Mouse (Mus musculus) stomach, embryonic 15.5 days (tissue): ENCODE measurements around the gene Dop1a. TPM values are rescaled to one million over a fixed set of nuclear protein-coding genes. Genes with fewer than 3 reads are reported as not detected.
A peak's percentile ranks its signal among the peaks of the same experiment; 100 is the strongest.

Source experiments
- ATAC-seq: fragments of 200-750 bp; cut with Nextera tagmentation; 2 replicates; pipeline ENCODE4 v1.8.0; 2017; ENCODE audit warnings: low read depth, moderate number of reproducible peaks, moderate TSS enrichment; ENCODE audit not compliant: insufficient read depth, low FRiP score
- H3K27ac ChIP-seq: fragments of 300-500 bp; sonication (generic); 2 replicates; pipeline ENCODE4 v1.5.1; 2015; ENCODE audit warnings: mild to moderate bottlenecking, inconsistent platforms
- H3K27me3 ChIP-seq: fragments of 300-500 bp; sonication (generic); replicated peaks from 2 replicates; pipeline ENCODE4 v1.6.1; 2015; ENCODE audit warnings: inconsistent platforms
- H3K36me3 ChIP-seq: fragments of 300-500 bp; sonication (generic); 2 replicates; pipeline ENCODE4 v1.6.1; 2015; ENCODE audit warnings: inconsistent platforms
- H3K4me1 ChIP-seq: fragments of 300-500 bp; sonication (generic); 2 replicates; pipeline ENCODE4 v1.6.1; 2015; ENCODE audit warnings: inconsistent platforms
- H3K4me2 ChIP-seq: fragments of 300-500 bp; sonication (generic); 2 replicates; pipeline ENCODE4 v1.6.1; 2015; ENCODE audit warnings: mild to moderate bottlenecking, inconsistent platforms
- H3K4me3 ChIP-seq: fragments of 300-500 bp; sonication (generic); replicated peaks from 2 replicates; pipeline ENCODE4 v1.5.1; 2015; ENCODE audit warnings: inconsistent platforms
- H3K9ac ChIP-seq: fragments of 300-500 bp; sonication (generic); 2 replicates; pipeline ENCODE4 v1.6.1; 2015; ENCODE audit warnings: inconsistent platforms
- H3K9me3 ChIP-seq: fragments of 300-500 bp; sonication (generic); 2 replicates; pipeline ENCODE4 v1.6.1; 2016; ENCODE audit warnings: inconsistent platforms
- WGBS: fragments of 180-500 bp; shearing (Covaris S2); methylation state at CpG from one replicate; pipeline ENCODE4 v1.1.7; 2015; 5-methylcytosine and 5-hydroxymethylcytosine counted together
- polyA plus RNA-seq: library from polyadenylated mRNA; unstranded; fragments of >200 nt; fragmentation: Nextera tagmentation; extraction: Ambion mirVana; gene quantifications from 2 replicates; pipeline ENCODE4 v1.2.1, GENCODE M21; 2015

Gene Dop1a
- 14.6 and 15.3 TPM in 2 replicates for polyA plus RNA-seq

DNA sequence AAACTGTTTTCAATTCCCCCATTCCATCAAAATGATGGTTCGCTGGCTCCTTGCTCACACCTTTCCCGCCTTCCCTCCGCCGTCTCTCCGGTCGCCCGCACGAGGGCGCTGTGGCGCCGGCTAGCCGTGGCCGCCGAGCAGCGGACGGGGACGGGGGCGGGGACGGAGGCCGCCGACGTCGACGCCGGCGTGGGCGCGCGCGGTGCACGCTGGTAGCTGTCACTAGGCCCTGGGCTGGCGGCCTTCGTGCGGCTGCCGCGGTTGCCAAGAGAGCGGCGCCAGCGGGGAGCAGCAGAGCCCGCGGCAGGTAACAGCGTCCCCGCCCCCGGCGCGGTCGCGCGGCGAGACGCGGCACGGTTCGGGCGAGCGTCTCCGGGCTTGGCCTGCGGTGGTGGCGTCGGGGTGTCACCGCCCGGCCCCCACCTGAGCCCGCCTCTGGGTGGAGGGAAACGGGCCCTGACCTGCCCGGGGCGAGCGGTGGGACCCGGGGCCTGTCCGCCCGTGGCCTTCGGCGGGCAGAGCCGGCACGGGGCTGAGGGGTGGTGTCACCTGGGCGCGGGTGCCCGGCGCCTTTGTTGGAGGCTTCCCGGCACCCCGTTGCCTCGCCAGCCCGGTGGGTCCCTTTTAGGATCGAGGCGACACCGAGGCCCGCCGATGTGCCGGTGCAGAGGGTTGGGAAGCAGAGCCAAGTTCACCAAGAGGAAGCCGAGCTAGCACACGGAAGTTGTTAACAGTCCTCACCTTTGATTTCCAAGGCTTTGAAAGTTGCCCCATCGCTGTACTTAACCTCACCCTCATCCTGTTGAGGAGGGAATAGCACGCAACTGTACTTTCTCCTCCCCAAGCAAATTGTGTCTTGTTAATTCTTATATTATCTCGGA lies at the start of gene Dop1a:
Gene Dop1a (plus strand): TSS at position 165 of the 881 bp plus-strand sequence.
- under 1% methylated on average over 90 of the region's 93 CpGs for WGBS
- H3K9ac ChIP-seq, result peak within 1 kb of the TSS; percentile 86
- peak within 1 kb of the TSS; percentile 54 for H3K4me2 ChIP-seq
- peak within 1 kb of the TSS; percentile 67 for H3K27ac ChIP-seq
- ATAC-seq, result peak; percentile 95
- H3K9me3 ChIP-seq, result no peaks in the 10 kb centered on the region
- no peaks in the 10 kb centered on the region for H3K27me3 ChIP-seq
- peak within 1 kb of the TSS; percentile 87 for H3K4me3 ChIP-seq
- H3K4me1 ChIP-seq, result 0 out of 2 replicates have a peak, but pooled peaks cover 3% of the 10 kb centered on the region
- no peaks in the 10 kb centered on the region for H3K36me3 ChIP-seq

GRCm38 (mm10) chr9:86417971-86418370 lies 49.0 kb upstream of the Dop1a start:
- Histone ChIP-seq H3K4me1 (no peaks in the 10 kb centered on the region), H3K9me3 (no peaks in the 10 kb centered on the region), H3K4me3 (no peak overlapping the region), H3K9ac (no peak overlapping the region), H3K4me2 (no peak overlapping the region), H3K27me3 (no peaks in the 10 kb centered on the region), H3K36me3 (no peaks in the 10 kb centered on the region), H3K27ac (no peak overlapping the region)
- 94% methylated on average over 1 of the region's 1 CpGs for WGBS
- ATAC-seq, result no peak

DNA sequence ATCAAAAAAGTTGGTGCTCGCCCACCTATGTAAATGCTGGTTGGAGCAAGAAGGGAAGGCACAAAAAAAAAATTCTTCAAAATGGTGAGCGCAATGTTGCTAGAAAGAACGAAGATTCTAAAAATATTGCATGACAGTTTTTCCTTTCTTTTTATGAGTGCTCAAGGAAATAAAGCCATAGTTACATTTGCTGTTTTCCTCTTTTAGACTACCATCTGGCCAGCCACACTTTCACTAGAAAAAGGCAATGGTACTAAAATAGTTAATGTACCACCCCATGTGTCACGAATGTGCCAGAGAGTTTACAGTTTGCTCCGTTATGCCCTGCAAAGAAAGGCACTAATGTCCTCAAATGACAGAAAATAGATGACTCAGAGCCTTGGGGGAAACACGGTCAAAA lies 47.6 kb upstream of the Dop1a start:
- ATAC-seq, result no peak
- Histone ChIP-seq H3K9ac (no peak overlapping the region), H3K4me3 (no peak overlapping the region), H3K27me3 (no peaks in the 10 kb centered on the region), H3K9me3 (no peaks in the 10 kb centered on the region), H3K27ac (no peak overlapping the region), H3K36me3 (no peaks in the 10 kb centered on the region), H3K4me2 (no peak overlapping the region), H3K4me1 (no peaks in the 10 kb centered on the region)
- 72% methylated on average over 6 of the region's 6 CpGs for WGBS

DNA sequence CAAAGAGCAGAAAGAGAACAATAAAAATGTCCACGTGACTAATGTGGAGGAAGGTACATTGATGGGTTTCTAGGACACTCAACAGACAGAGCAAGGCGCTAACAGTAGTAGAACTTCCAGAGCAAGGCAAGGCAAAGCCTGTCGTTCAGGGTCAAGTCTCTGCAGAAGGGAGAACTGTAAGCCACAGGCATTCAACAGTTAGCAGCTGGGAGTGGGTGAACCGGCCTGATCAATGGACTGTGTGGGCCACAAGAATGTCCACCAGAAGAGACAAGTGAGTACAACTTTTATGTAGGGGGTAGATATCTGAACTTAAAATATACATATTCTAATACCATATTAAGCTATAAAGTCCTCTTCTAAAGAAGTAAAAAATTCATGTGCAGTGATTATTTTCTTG lies 43.6 kb upstream of the Dop1a start:
- no peaks in the 10 kb centered on the region for H3K27me3 ChIP-seq
- WGBS, result 82% methylated on average over 4 of the region's 4 CpGs
- H3K4me3 ChIP-seq, result no peak overlapping the region
- no peaks in the 10 kb centered on the region for H3K4me1 ChIP-seq
- H3K4me2 ChIP-seq, result no peak overlapping the region
- no peak overlapping the region for H3K9ac ChIP-seq
- no peak for ATAC-seq
- no peaks in the 10 kb centered on the region for H3K9me3 ChIP-seq
- no peaks in the 10 kb centered on the region for H3K36me3 ChIP-seq
- H3K27ac ChIP-seq, result no peak overlapping the region

GRCm38 (mm10) chr9:86435510-86435909 lies 31.4 kb upstream of the Dop1a start:
- WGBS, result 88% methylated on average over 3 of the region's 3 CpGs
- Histone ChIP-seq H3K9me3 (no peaks in the 10 kb centered on the region), H3K9ac (no peak overlapping the region), H3K4me2 (no peak overlapping the region), H3K36me3 (no peaks in the 10 kb centered on the region), H3K27me3 (no peaks in the 10 kb centered on the region), H3K4me3 (no peak overlapping the region), H3K27ac (no peak overlapping the region), H3K4me1 (no peaks in the 10 kb centered on the region)
- no peak for ATAC-seq

DNA sequence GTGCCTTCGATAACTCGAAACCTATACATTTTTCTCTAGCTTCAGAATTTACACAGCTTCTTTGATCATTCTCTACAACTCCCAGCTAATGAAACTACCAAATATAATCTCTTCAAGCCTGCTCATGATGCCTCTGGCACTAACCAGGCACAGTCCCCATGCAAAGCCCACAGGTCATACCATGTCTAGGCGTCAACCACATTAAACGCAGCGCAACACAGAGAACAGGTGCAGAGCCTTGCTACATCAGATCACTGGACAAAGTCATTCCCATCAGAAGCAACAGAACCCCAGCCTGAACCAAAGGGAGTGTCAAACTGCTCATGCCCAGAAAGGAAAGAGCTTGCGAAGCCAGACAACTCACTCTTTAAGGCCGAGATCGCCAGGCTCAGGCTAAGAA lies 30.3 kb upstream of the Dop1a start:
- no peak for ATAC-seq
- 96% methylated on average over 8 of the region's 8 CpGs for WGBS
- Histone ChIP-seq H3K27me3 (no peaks in the 10 kb centered on the region), H3K4me3 (no peak overlapping the region), H3K4me1 (no peaks in the 10 kb centered on the region), H3K4me2 (no peak overlapping the region), H3K9ac (no peak overlapping the region), H3K27ac (no peak overlapping the region), H3K36me3 (no peaks in the 10 kb centered on the region), H3K9me3 (no peaks in the 10 kb centered on the region)

GRCm38 (mm10) chr9:86438337-86439009 lies 28.5 kb upstream of the Dop1a start:
- Histone ChIP-seq H3K4me2 (no peak overlapping the region), H3K36me3 (no peaks in the 10 kb centered on the region), H3K9ac (no peak overlapping the region), H3K27me3 (no peaks in the 10 kb centered on the region), H3K27ac (no peak overlapping the region), H3K4me1 (no peaks in the 10 kb centered on the region), H3K9me3 (no peaks in the 10 kb centered on the region), H3K4me3 (no peak overlapping the region)
- WGBS, result 69% methylated on average over 11 of the region's 11 CpGs
- ATAC-seq, result no peak

GRCm38 (mm10) chr9:86442248-86442647 lies 24.7 kb upstream of the Dop1a start:
- no peak for ATAC-seq
- 56% methylated on average over 4 of the region's 4 CpGs for WGBS
- no peaks in the 10 kb centered on the region for H3K27me3 ChIP-seq

DNA sequence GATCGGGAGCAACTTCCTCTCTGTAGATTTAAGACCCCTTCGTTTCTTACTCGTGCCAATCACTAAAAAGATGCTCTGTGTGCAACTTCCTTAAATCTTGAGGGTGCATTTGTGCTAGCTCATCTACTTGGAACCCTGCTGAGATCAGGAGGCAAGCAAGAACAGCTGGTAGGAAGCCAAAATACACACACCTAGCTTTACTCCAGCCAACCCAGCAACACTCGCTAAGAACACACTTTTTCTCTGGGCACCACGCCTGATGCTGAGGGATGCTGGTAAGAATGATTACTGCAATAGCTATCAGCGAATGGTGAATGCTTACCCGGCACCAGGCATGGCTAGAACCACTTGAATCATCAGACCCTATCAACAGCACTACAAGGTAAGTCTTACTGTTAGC lies 20.1 kb upstream of the Dop1a start:
- no peak overlapping the region for H3K9ac ChIP-seq
- H3K4me1 ChIP-seq, result no peaks in the 10 kb centered on the region
- WGBS, result 84% methylated on average over 7 of the region's 7 CpGs
- ATAC-seq, result no peak
- H3K36me3 ChIP-seq, result no peaks in the 10 kb centered on the region
- H3K27me3 ChIP-seq, result no peaks in the 10 kb centered on the region
- H3K4me3 ChIP-seq, result no peak overlapping the region
- H3K27ac ChIP-seq, result no peak overlapping the region
- H3K9me3 ChIP-seq, result no peaks in the 10 kb centered on the region
- H3K4me2 ChIP-seq, result no peak overlapping the region

More at GRCm38 (mm10) chr9:86442248-86442647, 24.7 kb upstream of the Dop1a start:
- Histone ChIP-seq H3K27ac (no peak overlapping the region), H3K9ac (no peak overlapping the region), H3K4me3 (no peak overlapping the region), H3K36me3 (no peaks in the 10 kb centered on the region), H3K4me2 (no peak overlapping the region), H3K4me1 (no peaks in the 10 kb centered on the region), H3K9me3 (no peaks in the 10 kb centered on the region)

GRCm38 (mm10) chr9:86447431-86447830 lies 19.5 kb upstream of the Dop1a start:
- Histone ChIP-seq H3K4me2 (no peak overlapping the region), H3K9ac (no peak overlapping the region), H3K9me3 (no peaks in the 10 kb centered on the region), H3K4me3 (no peak overlapping the region), H3K36me3 (no peaks in the 10 kb centered on the region), H3K4me1 (no peaks in the 10 kb centered on the region), H3K27ac (no peak overlapping the region), H3K27me3 (no peaks in the 10 kb centered on the region)
- 85% methylated on average over 8 of the region's 8 CpGs for WGBS
- ATAC-seq, result no peak

DNA sequence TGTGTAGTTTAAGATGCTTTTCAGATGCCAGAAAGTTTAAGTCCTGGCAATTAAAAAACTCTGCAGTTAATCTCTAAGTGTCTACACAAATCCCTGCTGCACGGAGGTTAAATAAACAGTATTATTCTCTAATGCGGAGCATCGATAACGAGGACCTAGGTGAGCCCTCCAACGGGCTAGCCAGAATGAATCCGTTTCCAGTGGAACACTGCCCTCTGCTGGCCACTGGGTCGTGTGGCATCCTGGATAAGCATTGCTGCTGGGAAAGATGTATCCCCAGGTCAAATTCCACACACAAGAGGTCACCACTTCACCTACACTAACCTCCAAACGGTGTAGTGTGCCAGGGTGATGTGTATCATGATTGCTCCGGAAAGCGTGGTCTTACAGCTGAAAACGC lies 17.4 kb upstream of the Dop1a start:
- Histone ChIP-seq H3K36me3 (no peaks in the 10 kb centered on the region), H3K4me1 (no peaks in the 10 kb centered on the region), H3K27me3 (no peaks in the 10 kb centered on the region), H3K4me2 (no peak overlapping the region), H3K27ac (no peak overlapping the region), H3K9ac (no peak overlapping the region), H3K9me3 (no peaks in the 10 kb centered on the region), H3K4me3 (no peak overlapping the region)
- no peak for ATAC-seq
- 3% methylated on average over 11 of the region's 11 CpGs for WGBS

DNA sequence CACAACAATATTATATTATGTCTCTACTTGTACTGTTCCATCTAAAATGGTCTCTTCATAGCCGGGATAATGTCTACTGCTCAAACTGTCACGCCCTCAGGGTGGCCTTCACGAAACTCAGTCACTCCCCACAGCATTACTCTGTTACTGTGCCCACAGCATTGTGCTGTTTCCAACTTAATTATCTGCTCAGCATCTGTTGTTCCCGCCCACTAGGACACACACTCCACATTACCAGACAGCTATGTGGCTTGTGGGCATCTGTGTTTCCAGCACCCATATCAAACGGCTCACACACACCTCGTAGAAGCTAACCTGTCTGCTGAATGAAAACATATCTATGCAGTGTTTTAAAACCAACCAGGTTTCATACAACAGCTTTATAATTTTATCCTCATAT lies 15.9 kb upstream of the Dop1a start:
- Histone ChIP-seq H3K27ac (no peak overlapping the region), H3K4me1 (no peaks in the 10 kb centered on the region), H3K9ac (no peak overlapping the region), H3K9me3 (no peaks in the 10 kb centered on the region), H3K4me2 (no peak overlapping the region), H3K36me3 (no peaks in the 10 kb centered on the region), H3K4me3 (no peak overlapping the region), H3K27me3 (no peaks in the 10 kb centered on the region)
- WGBS, result 53% methylated on average over 6 of the region's 6 CpGs
- ATAC-seq, result no peak
